Mouse (Mus musculus): ENCODE results near the gene 4930467E23Rik.
"Not testable (repeated sequence)": the region's sequence is repeated elsewhere in the genome, so short reads cannot be mapped to it uniquely, and the experiment has no call there.

DNA sequence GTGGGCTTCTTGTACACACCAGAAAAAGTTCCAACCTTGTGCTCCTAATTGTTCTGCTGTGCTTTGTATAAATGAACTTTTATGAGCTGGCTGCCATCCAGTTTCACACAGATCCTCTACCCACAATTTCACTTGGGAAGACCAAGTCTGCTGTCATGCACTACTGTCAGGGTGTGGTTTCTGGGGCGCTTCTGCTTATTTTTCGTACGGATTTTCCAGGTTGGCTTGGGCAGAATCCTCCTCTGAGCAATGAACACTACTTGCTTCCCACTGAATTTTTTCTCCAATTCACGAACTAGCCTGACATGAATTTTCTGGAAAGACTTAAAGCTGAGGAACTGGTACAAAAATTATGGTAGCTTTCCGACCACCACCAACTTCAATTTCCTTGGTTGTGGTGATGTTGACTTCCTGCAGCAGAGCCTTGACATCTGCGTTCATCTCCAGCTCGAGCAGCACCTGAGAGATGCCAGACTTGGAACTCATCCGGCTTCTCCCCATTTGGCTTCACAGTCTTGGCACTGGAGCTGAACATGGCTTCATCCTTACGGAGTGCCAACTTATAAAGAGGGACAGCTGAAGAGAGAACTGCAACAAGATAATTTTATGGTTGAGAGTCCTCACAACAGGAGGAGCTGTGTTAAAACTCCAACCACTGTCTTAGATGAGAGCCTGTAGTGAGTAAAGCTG, 18.1 kb upstream of the 4930467E23Rik start:
- TF ChIP-seq CTCF, POLR2A (IDR thresholded peaks at IDR 0.05; ENCODE audit: extremely low read depth, insufficient read depth, low read length): not testable (repeated sequence)
